Mouse (Mus musculus): Measurements from ENCODE around the gene Hfe.
"Not testable (repeated sequence)": the region's sequence is repeated elsewhere in the genome, so short reads cannot be mapped to it uniquely, and the experiment has no call there.

The Hfe gene

DNA sequence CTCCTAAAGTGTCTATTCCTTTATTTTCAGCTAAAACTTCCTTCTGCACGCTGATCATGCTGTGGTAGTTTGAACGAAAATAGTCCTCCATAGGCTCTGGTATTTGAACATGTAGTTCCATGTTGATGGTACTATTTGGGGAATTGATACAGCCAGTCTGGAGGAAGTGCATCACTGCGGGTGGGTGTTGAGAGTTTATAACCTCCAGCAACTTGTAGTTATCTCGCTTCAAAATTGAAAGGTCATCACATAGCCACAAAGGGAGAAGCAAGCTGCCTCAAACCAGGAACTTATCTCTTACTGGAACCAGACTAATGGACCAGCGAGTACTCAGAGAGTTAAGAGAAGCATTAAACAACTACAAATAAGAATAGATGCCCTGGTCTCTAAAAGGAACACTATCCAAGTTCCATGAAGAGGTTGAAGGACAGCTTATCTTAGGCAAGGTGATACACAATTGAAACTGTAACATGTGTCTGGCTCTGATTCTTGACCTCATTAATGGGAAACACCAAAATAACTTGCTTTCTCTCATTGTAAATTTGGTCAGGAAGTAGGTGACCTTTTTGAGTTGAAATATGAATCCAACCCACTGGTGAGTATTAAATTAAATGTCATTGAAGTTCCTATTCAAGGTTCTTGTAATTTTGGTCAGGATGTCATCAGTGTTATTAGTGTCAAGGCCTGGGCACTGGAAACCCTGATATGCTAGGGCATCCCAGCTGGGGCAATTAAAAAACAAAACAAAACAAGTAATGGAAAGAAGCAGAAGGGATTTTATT lies 5.8 kb upstream of the Hfe start:
- no peak for DNase-seq (ENCODE audit: low read depth, low spot score)

DNA sequence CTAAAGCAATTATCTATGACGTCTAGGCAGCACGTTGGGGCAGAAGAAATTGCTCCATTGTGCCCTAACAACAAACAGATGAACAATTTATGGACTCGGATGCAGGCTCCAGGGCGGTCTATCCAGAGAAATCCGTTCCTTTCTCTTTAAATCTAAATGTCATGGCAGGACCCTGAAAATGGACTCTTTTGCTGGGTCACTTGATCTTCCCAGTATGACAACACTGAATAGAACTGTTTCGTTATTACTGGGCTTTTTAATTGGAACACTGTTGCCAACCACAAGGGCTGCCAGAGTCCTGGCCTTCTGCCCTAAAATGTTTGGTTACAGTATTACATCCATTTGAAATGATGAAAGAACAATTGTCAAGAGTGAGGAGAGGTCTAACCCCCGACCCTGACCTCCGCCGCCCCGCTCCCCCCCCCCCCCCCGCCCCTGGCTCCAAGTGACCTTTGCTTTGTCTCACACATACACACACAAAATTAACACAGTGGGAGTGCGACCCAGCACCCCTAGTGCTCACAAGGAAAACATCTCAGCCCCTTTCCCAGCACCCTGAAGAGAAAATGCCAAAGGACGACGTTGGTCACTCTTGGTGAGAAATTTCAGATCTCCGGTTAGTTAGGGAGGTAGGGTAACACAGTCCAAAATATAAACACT lies 810 bp downstream of the Hfe start:
- no peak for DNase-seq (ENCODE audit: low read depth, low spot score)

DNA sequence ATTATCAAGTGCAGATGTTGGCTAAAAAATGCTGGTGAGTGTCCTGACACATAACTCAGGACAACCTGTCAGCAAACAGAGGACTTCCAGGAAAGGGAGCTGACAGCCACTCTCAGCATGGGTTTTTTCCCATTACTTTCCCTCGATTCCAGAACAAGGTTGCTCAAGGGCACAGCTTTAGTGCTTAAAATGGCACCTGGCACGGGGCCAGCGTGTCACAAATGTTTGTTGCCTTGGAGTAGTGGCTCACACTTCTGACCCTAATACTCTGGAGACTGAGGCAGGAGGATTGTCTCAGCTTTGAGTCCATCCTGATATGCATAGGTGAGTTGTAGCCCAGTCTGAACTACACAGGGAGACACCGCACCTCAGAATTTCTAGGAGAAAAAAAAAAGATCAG lies 2.0 kb downstream of the Hfe start:
- no peak for DNase-seq (ENCODE audit: low read depth, low spot score)

DNA sequence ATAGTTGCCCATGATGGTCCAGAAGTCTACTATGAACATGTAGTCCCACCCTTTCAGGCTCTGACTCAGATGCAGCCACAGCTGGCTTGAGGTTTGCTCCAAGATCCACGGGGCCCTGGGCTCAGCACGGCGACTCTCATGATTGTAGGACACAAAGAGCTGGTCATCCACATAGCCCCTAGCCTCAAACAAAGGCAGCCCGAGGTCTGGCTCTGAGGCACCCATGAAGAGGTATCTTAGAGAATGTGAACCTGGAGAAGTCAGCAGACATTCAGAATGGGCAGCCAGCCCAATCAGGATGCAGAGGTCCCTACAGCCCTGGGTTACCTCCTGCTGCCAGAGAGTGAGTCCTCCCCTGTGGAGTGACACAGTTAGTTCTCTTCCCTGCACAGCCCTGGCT lies 2.6 kb downstream of the Hfe start:
- no peak for DNase-seq (ENCODE audit: low read depth, low spot score)

DNA sequence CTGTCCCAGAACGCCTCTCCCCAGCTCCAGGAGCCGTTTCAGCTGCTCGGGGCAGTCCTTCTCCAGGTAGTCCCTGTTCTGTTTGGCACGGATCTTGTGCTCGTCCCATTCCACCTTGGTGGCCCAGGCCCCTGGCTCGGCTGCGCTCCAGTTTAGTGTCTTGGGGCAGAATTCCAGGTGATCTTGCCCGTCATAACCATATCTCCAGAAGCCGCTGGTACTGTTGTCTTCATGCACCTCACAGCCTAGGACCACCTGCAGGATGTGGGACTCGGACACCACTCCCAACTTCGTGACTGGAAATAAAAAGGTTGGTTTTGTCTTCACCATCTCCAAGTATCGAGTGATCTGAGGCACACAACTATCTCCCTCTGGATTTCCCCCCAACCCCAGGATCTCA lies 3.9 kb downstream of the Hfe start:
- no peak for DNase-seq (ENCODE audit: low read depth, low spot score)

DNA sequence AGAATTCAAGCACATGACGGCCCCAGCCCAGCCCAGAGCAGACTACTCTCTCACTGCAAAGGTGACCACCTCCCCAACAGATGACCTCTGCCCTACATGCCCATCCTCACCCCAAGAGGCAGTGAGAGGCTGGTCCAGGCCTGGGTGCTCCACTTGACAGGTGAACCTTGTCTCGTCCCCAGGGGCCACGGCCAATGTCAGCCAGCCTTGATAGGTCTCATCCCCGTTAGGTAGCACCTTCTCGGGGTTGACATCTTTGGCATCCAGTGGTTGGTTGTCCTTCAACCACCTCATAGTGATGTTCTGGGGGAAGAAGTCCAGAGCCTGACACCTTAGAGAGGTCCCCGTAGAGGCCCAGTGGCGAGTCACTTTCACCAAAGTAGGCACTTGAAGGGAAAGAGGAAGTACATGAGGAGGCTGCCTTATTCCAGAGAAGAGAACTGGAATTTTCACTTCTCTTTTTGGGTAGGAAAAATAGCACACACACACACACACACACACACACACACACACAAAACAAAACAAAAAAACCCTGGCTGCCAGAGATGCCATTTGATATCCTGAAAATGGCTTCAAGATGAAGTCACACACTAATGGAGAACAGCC lies 4.8 kb downstream of the Hfe start:
- DNase-seq (ENCODE audit: low read depth, low spot score), result no peak

DNA sequence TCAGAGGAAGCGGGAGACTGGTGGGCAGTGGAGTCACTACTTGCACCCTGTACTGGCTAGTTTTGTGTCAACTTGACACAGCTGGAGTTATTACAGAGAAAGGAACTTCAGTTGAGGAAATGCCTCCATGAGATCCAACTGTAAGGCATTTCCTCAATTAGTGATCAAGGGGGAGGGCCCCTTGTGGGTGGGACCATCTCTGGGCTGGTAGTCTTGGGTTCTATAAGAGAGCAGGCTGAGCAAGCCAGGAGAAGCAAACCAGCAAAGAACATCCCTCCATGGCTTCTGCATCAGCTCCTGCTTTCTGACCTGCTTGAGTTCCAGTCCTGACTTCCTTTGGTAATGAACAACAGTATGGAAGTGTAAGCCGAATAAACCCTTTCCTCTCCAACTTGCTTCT lies 7.9 kb downstream of the Hfe start:
- DNase-seq (ENCODE audit: low read depth, low spot score), result not testable (repeated sequence)

DNA sequence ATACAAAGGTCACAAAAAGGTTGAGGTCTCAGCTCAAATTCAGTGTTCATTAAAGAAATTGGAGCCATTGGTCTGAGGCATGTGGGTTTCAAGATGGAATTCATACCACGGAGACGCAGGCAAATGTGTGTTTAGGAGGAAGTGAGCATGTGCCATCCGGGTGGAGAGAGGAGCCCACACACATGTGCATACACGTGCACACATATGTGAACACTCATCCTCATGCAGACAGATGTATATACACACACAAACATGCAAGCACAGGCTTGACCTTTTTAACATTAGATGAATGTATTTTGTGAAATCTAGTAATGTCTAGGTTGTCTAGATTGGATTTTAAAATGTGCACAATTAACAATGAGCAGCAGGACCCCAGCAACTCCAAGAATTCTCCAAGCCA lies 8.4 kb downstream of the Hfe start:
- no peak for DNase-seq (ENCODE audit: low read depth, low spot score)

DNA sequence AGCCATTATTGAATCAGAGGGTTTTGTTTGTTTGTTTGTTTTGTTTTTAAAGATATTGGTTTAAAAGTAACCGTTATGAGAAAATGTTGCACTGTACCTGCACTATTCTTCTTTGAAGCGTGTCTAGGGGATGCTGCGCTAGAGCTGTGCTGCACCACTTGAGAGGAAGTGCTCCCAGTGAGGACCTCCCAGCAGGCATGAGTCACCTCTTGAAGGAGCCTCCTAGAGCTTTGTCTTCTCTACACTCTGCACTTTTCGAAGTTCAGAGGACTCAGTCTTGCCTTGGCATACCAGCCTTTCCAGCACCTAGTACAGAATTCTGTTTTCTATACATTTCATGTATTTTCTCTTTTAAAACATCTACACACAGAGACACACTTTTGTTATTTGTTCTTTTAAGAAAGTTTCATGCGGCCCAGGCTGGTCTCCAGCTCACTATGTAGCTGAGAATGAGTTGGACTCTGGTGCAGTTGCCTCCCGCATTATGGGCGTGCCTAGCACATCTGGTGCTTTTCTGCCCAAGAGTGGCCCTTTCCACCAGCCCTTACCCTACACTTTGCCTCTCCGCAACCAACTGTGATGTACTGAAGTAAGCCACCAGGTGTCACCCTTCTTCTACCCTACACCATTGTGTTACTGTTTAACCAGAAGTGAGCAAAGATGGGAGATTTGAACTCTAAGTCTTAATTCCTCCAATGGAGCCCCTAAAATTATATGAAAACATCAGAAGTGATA lies 9.7 kb downstream of the Hfe start:
- DNase-seq (ENCODE audit: low read depth, low spot score), result peak; percentile 91

DNA sequence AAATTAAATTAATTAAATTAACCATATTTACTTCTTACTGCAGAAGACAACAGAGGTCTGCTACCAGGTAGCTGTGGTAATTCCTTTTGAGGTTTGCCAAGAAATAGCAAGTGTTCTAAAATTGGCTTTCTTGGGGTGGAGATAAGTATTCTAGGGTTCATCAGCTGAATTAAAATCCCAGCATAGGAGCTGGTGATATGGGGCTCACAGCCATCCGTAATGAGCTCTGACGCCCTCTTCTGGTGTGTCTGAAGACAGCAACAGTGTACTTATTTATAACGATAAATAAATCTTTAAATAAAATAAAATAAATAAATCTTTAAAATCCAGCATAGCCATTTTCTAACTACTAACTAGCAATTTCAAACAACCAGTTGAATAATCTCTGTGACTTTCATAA lies 10.9 kb downstream of the Hfe start:
- no peak for DNase-seq (ENCODE audit: low read depth, low spot score)

DNA sequence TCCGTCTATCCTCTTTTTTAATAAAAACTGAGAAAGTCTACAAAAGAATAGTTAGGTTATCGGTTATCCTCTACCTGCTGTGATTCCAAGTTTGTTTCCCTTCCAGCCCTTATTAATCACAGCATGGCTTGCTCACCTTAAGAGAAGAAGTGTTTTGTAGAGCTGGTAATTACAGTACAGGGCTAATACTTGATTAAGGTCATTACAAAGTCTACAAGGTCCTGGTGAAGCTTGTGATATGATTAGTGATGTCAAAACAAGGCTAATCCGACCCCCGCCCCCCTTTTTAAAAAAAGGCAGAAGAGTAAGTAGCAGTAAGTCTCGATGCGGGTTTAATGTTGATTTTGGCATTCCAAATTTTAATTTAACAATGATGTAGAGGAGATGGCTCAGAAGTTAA lies 11.7 kb downstream of the Hfe start:
- DNase-seq (ENCODE audit: low read depth, low spot score), result no peak

DNA sequence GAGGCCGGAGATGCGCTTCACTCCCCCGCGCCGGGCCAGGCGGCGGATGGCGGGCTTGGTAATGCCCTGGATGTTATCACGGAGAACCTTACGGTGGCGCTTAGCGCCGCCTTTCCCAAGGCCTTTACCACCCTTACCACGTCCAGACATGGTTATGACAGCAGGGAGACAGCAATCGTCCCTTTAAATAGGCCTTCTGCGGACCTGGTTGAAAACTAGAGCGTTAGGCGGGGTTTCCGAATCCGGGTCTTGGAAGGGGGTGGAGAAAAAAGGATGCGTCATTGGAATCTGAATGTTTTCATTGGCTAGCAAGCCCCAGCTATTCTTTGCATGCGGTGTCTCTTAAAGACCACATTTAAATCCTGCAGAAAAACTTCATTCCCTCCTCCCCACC lies 12.4 kb downstream of the Hfe start, which contains the start of gene Hist1h4c:
TSS of gene Hist1h4c (minus strand) at position 155 of the 394 bp plus-strand sequence.
- DNase-seq (ENCODE audit: low read depth, low spot score), result peak; percentile 97

DNA sequence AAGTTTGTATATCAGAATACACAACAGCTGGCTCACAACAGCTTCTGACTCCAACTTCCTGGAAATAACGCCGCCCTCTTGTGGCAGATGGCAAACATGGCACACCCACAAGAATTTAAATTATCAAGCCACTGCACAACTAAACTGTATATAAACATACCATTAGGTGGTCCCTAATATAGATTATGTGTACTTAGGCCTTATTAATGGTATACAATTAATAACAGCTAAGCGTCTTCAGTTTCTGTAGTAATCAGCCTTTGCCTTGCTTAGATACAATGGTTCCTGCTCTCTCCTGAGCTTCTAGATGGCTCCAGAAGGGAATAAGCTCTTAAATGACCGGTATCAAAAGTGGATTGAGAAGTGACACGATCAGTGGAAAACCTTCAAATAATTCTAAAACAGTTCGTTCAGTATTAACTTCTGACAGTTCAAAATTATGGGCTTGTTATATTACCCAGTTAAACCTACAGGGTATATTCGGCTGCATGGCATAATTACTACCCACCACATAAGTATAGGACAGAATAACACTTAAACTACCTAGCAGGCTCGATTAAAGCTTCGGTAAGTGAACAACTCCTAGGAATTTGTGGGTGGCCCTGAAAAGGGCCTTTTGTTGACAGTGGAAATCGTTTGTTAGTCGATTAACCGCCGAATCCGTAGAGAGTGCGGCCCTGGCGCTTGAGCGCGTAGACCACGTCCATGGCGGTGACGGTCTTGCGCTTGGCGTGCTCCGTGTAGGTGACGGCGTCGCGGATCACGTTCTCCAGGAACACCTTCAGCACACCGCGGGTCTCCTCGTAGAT lies 13.0 kb downstream of the Hfe start:
- DNase-seq (ENCODE audit: low read depth, low spot score), result peak; percentile 82

DNA sequence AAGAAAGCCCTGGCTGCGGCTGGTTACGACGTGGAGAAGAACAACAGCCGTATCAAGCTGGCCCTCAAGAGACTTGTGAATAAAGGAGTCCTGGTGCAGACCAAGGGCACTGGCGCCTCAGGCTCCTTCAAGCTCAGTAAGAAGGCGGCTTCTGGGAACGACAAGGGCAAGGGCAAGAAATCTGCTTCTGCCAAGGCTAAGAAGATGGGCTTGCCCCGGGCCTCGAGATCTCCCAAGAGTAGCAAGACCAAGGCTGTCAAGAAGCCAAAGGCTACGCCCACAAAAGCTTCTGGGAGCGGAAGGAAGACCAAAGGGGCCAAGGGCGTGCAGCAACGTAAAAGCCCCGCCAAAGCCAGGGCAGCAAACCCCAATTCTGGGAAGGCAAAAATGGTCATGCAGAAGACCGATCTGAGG lies 14.6 kb downstream of the Hfe start:
- peak; percentile 78 for DNase-seq (ENCODE audit: low read depth, low spot score)

DNA sequence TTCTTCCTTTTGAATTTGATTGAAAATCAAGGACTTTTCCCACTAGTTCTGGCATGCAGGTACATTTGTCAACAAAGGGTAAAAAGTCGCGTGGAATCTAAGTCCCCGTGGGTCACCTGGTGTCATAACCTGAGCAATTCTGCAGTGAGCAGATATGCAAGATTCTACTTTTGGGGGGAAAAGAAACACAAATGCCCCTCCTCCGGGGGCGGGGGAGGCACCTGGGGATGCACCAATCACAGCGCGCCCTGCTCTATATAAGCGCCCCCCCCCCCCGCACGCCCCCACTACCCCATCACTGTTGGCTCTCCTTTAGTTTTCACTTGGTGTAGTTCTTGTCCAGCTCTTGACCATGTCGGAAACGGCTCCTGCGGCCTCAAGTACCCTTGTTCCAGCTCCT lies 15.1 kb downstream of the Hfe start, which contains the start of gene Hist1h1t:
TSS of gene Hist1h1t (plus strand) at position 301 of the 400 bp plus-strand sequence.
- DNase-seq (ENCODE audit: low read depth, low spot score), result no peak

DNA sequence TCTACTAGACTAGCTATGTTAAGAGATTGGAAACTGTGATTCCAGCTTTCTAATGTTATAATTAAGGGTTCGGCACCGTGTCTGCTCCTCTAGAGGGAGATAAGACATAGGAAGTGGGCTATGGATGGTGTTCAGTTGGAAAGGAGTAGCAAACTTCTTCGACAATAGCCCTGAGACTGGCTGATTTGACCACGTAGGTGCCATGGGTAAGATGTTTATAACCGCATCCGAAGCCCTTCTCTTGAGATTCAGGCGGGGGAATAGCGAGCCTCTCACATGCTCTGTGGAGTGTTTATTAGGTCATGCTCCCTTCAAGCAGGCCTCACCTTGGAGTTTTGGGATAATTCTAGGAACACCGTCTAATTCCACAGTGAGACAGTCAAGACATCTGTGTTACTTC lies 15.7 kb downstream of the Hfe start:
- DNase-seq (ENCODE audit: low read depth, low spot score), result no peak

DNA sequence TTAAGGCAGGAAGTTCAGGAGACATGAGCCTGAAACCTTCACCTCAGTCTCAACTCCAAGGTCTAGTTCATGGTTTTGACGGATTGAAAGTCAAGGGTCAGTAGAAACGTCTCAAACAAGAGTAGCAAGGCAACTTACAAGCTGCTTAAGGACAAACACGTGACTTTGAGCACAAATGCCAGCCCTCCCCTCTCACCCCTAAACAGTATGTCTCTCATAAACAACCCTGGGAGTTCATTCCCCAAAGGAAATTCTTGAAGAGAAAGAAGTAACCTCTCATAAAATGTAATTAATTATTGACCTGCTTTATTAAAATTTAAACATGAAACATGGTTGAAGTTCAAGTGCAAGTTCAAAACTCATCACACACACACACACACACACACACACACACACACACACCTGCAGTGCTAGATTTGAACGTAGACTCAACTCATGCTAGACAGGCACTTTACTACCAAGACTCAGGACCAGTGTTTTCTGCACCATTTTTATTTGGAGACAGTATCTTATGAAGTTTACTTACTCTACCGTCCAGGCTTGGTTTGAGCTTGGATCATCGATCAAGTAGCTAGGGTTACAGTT lies 16.7 kb downstream of the Hfe start:
- no peak for DNase-seq (ENCODE audit: low read depth, low spot score)

DNA sequence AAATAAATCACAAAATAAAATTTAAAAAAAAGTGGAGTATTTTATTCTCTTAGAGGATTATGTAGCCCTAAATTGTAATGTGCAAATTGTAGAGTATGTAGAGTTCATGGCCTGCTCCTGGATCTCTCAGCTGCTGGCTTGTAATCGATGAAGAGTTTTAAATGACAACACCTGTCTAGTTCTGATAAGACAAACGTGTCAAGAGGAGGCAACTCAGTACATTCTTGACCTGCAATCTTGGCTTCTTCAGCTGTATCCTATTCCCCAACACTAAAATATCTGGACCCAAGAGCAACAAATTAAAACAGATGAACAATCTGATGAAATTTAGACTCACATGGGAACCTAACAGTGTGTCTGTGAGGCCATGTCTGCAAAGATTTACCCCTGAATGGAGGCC lies 21.2 kb downstream of the Hfe start:
- no peak for DNase-seq (ENCODE audit: low read depth, low spot score)

DNA sequence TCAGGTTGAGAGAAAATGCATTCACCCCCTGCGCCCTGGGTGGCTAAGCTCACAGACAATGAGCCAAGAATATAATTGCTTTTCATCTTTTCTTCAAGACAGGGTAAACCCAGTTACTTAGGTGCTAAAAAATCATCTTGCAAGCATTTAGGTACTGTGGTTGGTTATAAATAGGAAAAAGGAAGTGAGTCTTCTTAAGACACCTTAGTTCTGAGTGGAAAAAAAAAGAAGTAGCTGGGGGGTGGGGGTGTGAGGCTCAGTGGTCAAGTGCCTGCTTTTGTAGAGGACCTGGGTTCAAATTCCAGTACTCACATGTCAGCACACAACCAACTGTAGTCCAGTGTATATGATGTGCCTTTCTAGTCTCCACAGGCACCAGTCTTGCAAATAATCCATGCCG lies 21.7 kb downstream of the Hfe start:
- no peak for DNase-seq (ENCODE audit: low read depth, low spot score)

DNA sequence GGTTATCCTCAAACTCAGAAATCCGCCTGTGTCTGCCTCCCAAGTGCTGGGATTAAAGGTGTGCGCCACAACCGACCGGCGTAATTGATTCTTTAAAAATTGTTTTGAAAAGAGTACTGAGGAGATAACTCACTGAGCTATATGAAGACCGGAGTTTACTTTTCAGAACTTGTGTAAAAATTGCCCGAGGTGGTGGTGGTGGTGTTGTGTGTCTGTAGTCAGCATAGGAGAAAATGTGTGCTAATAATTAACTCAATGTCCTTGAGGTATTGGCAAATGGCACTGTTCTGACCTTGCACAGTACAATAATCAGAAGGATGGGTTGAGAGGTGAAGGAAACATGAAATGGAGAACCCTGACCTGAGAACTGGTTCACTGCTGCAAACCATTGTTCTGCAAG lies 22.7 kb downstream of the Hfe start:
- no peak for DNase-seq (ENCODE audit: low read depth, low spot score)

DNA sequence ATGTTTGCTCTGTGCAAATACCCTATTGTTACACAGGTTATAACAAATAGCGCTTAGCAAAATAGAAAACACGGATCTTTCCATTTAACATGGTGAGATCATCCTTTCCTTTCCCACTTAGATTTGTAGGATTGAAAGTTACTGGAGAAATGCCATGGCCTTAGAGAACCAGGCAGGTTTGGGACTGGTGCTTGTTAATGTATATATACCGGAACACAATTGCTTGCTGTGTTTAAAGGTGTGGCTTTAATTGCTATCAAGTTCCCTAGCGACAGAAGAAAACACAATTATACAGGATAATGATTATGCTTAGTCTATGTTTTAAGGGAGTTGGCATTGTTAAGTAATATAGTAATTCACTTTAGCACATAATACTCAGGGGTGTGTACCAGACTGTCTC lies 23.5 kb downstream of the Hfe start:
- no peak for DNase-seq (ENCODE audit: low read depth, low spot score)
